Mouse (Mus musculus) lung, postnatal 14 days (tissue): ENCODE measurements around the gene Hilpda.

Source experiments
- DNase-seq: peaks from one replicate; pipeline ENCODE4 v3.0.0; 2021

The Hilpda gene

GRCm38 (mm10) chr6:29278513-29279267 is 6.4 kb downstream of the Hilpda start:
- DNase-seq, result peak; percentile 57

DNA sequence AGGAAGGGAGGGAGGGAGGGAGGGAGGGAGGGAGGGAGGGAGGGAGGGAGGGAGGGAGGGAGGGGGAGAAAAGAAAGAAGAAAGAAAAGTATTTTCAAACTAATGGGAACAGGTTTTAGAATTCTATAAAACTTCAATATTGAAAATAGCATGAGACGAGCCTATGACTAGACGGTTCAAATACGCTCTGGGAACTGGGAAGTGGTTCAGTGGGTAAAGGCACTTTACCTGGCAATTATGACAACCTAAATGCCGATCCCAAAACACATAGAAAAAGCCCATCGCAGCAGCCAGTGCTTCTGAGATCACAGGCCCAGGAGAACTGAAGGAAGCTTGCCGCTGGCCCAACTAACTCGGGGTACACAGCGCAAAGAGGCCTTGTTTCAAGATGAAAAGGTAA is 7.0 kb downstream of the Hilpda start, which contains the start of gene Fam71f2:
TSS of gene Fam71f2 (plus strand) at position 301 of the 400 bp plus-strand sequence.
- DNase-seq, result no peak

DNA sequence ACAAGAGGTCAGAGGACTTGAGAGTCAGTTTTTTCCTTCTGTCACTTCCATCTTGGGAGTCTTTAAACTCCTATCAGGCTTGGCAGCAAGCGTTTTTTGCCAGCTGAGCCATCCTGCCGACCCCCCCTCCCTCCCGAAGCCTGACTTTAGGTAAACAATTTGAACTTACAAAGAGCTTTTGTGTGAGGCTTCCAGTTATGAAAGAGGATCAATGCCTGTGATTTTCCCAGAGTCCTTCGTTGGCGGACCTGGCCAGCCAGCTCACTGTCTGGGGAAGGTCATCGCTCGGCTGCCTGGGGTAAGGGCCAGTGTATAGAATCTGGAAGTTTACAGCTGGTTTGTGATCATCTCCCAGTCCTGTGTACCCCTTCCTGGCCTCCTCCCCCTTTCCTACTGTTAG is 8.4 kb downstream of the Hilpda start:
- no peak for DNase-seq

- DNase-seq, result no peak
These were observed 14.6 kb downstream of the Hilpda start for GRCm38 (mm10) chr6:29286870-29287269.

- no peak for DNase-seq
These were observed 15.2 kb downstream of the Hilpda start for GRCm38 (mm10) chr6:29287481-29287880.

DNA sequence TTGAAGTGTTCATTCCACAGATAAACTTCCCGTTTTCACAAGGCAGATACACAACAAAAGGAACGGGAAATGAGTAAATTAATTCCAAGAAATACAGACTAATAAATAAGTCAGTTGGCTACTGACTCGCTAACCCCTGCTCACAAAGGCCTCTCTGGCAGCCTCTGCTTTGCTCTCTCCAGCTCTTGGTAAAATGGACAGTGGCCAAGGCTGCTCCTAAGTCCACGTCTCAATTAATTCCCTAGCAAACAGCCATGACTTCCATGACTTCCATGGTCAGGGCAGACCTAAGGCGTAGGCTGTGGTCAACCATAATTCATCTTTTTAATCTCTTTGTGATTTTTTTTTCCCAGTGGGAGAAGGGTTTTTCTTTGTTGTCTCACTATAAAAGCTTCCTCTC is 15.7 kb downstream of the Hilpda start:
- no peak for DNase-seq

- DNase-seq, result no peak
These were observed 16.4 kb downstream of the Hilpda start for GRCm38 (mm10) chr6:29288651-29289050.

GRCm38 (mm10) chr6:29299112-29299511 is 26.8 kb downstream of the Hilpda start:
- no peak for DNase-seq

- DNase-seq, result no peak
These were observed 31.0 kb downstream of the Hilpda start for GRCm38 (mm10) chr6:29303251-29303650.

DNA sequence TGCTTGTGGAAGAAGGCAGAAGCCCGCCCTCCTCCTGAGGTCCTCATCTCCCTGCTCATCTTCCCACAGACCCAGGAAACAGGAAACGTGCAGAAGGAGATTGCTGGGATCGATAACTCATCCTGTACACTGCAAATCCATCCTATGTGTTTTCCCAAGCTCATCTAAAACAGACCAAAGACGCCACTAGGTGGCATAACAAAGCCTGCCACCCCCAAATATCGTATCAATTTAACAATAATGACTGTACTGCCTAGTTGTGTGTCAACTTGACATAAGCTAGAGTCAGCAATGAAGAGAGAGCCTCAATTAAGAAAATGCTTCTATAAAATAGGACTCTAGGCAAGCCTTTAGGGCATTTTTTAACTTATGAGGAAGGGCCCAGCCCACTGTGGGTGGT is 31.4 kb downstream of the Hilpda start:
- no peak for DNase-seq

- DNase-seq, result no peak
These were observed 33.2 kb downstream of the Hilpda start for GRCm38 (mm10) chr6:29305462-29305861.

DNA sequence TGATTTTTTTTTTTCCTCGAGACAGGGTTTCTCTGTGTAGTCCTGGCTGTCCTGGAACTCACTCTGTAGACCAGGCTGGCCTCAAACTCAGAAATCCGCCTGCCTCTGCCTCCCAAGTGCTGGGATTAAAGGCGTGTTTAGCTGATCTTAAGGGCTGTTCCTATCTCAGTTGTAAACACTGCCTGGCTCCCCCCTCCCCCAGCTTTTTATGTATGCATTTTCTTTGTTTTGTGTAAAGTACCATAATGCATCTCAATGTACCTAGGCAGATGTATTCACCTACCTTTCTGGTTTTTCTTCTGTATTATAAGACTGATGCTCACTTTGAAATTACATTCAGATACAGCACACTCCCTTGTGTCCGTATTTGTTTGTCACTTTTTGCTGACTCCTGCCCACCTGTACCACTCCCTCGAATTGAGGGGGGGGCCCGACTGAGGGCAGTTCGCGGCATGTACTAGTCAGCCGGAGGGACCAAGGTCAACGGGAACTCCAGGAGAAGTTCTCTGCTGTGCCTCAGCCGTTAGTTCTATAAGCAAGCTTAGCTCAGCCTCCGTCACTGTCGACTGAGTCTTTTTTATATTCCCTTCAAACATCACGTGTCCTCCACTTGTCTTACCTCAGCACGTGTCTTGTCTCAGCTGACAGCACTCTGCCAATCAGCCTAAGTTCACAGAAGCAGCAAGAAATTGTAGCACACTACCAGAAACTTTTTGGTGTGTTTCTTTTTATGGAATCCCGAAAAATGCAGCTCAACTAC is 36.7 kb downstream of the Hilpda start:
- DNase-seq, result no peak

DNA sequence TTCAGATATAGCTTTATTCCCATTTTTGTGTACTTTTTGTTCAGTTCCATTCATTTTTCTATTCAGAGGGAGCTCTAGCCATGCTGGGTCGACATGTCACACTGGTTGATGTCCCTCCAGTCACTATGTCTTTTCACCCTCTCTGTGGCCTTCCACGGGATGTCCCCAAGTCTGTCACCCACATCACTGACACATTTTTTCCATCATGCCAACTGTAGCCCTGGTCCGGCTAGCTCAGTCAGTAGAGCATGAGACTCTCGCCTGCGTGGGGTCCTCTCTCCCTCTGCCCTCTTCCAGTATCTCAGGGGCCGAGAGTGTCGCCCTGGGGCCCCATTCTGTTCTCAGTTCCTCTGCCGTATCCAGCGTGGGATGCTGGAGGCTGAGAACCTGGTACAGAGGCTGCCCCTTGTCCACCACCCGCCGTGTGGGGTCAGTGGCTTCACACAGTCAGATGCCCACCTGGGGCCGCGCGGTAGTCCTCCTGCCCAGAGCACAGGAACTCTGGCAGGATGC is 41.5 kb downstream of the Hilpda start:
- no peak for DNase-seq

GRCm38 (mm10) chr6:29317286-29317685 is 45.0 kb downstream of the Hilpda start:
- no peak for DNase-seq

DNA sequence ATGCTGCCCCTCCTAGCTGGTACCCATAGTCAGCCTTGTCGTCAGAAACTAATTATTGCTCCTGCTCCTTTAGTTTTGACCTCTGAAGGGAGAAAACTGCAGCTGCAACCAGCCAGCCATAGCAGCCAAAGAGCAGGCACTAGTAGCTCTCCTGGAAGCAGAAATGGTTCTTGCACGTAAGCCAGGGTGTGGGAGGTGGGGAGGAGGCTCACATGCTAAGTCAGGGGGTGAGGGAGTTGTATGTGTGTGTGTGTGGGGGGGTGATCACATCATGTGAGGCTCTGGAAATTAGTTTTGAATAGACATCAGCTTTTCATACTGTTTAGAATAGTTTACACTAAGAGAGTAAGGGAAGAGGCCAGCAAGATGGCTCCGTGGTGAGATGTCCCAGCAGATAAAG is 45.7 kb downstream of the Hilpda start:
- DNase-seq, result no peak

DNA sequence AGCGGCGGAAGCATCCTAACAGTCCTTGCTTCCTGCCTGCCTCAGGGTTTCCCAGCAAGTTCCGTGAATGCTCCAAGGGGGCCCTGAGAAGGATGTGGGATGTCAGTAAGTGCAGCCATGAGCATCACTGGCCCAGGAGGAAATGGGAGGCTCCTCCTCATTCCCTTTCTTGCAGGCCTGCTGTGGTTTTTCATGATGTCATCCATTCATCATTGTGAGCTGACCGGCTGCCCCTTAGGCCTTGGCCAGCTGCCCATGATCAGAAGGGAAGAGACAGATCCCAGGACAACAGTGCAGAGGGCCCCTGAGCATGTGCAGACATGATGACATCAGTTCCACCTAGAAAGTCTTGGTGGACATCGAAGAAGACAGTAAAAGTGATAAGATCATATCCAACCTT is 46.6 kb downstream of the Hilpda start, which contains the start of gene Fam71f1:
TSS of gene Fam71f1 (plus strand) at position 262 of the 400 bp plus-strand sequence.
- DNase-seq, result peak; percentile 34

- DNase-seq, result no peak
These were observed 49.3 kb downstream of the Hilpda start for GRCm38 (mm10) chr6:29321586-29321985.

DNA sequence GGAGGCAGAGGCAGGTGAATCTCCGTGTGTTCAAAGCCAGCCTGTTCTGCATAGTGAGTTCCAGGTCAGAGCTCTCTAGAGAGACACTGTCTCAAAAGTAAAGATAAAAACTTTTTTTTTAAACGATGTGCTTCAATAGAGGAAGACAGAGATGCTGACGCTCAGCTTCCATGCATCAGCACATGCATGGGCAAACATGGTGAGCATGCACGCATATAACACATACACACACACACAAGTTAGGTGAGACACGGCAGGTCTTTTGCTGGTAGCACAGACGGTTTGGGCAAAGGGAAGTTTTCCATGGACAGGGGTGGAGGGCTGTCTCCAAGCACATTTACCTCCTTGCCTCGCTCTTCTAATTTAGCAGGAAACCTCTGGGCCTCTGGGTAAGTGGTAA is 49.9 kb downstream of the Hilpda start:
- DNase-seq, result no peak

- no peak for DNase-seq
These were observed 50.4 kb downstream of the Hilpda start for GRCm38 (mm10) chr6:29322735-29323134.
